Comparison of ENCODE assay signal across 26 mouse cellular contexts in genomic region chr11:95646154-95646490, GRCm38 (mm10). TPM values are rescaled to one million over a fixed set of nuclear protein-coding genes. Genes with fewer than 3 reads are reported as not detected.
A peak's percentile ranks its signal among the peaks of the same experiment; 100 is the strongest.
DNase-seq lines count a peak whose midpoint lies in the region; ATAC-seq and TF ChIP-seq lines count a peak whose summit lies in the region.
"Had no signal": no experiment of that assay in that cellular context is flagged by ENCODE, and none has a peak within 500 bp of the region (broad histone marks: within the 10 kb centered on the region; RNA-seq: fewer than 3 reads in every experiment).

No protein-coding gene starts in this region.

- no peaks in the 10 kb centered on the region for H3K36me3 ChIP-seq in hindbrain, embryonic 10.5 days
- no peaks in the 10 kb centered on the region for H3K36me3 ChIP-seq in hindbrain, embryonic 16.5 days (ENCODE audit: control insufficient read depth, insufficient read depth, low read length)
- no peaks in the 10 kb centered on the region for H3K36me3 ChIP-seq in midbrain, embryonic 10.5 days
- H3K36me3 ChIP-seq in midbrain, postnatal 0 days (ENCODE audit: insufficient read depth, low read length): no peaks in the 10 kb centered on the region
- H3K36me3 ChIP-seq in embryonic facial prominence, embryonic 15.5 days: no peaks in the 10 kb centered on the region
- H3K36me3 ChIP-seq in heart, embryonic 12.5 days: no peaks in the 10 kb centered on the region
- H3K36me3 ChIP-seq: embryonic facial prominence, embryonic 12.5 days; G1E; heart, embryonic 13.5 days; hindbrain, embryonic 13.5 days had no signal

- peaks cover 86% of the 10 kb centered on the region for H3K4me1 ChIP-seq in hindbrain, embryonic 10.5 days (replicated peaks)
- peaks cover 10% of the 10 kb centered on the region for H3K4me1 ChIP-seq in hindbrain, embryonic 16.5 days (ENCODE audit: control insufficient read depth, insufficient read depth, low read depth, low read length)
- peaks cover 74% of the 10 kb centered on the region for H3K4me1 ChIP-seq in midbrain, embryonic 10.5 days
- peaks cover 5% of the 10 kb centered on the region; the same call in 1 of the 2 replicates for H3K4me1 ChIP-seq in midbrain, postnatal 0 days (ENCODE audit: insufficient read depth, low read length)
- H3K4me1 ChIP-seq in embryonic facial prominence, embryonic 15.5 days: peaks cover 58% of the 10 kb centered on the region
- H3K4me1 ChIP-seq in heart, embryonic 12.5 days (replicated peaks): peaks cover 48% of the 10 kb centered on the region

- H3K4me2 ChIP-seq in hindbrain, embryonic 16.5 days (ENCODE audit: low read length): no peak overlapping the region
- no peak overlapping the region for H3K4me2 ChIP-seq in midbrain, postnatal 0 days (ENCODE audit: low read depth, low read length, poor library complexity, severe bottlenecking)
- H3K4me2 ChIP-seq in embryonic facial prominence, embryonic 15.5 days (replicated peaks): no peak overlapping the region
- no peak overlapping the region for H3K4me2 ChIP-seq in heart, embryonic 12.5 days

- H3K4me3 ChIP-seq in hindbrain, embryonic 10.5 days: no peak overlapping the region; the same call in 1 of the 2 replicates
- H3K4me3 ChIP-seq in hindbrain, embryonic 16.5 days (ENCODE audit: low read length): no peak overlapping the region
- H3K4me3 ChIP-seq in midbrain, embryonic 10.5 days: peak overlapping the region; percentile 46; the same call in 1 of the 2 replicates
- H3K4me3 ChIP-seq in midbrain, postnatal 0 days (ENCODE audit: low read depth, low read length): no peak overlapping the region
- H3K4me3 ChIP-seq in embryonic facial prominence, embryonic 15.5 days (replicated peaks): no peak overlapping the region
- no peak overlapping the region for H3K4me3 ChIP-seq in heart, embryonic 12.5 days
- H3K4me3 ChIP-seq: erythroblast, embryonic 14.5 days; gastrocnemius, adult 2 months had no signal

- DNase-seq in hindbrain, embryonic 10.5 days (ENCODE audit: low spot score): no peak
- DNase-seq in midbrain, embryonic 10.5 days (ENCODE audit: low spot score): no peak
- DNase-seq in midbrain, postnatal 0 days (ENCODE audit: low spot score): no peak
- peak; percentile 34 for DNase-seq in MN1 (ENCODE audit: low spot score)
- DNase-seq: B cell, adult 2 months; cerebellum, adult 11 months; cerebellum, adult 2 months; cerebellum, postnatal 10 days; gastrocnemius, adult 2 months; gastrocnemius, postnatal 14 days; heart, adult 18-20 months; heart, postnatal 14 days; heart, postnatal 4 days had no signal

- TF ChIP-seq CTCF in midbrain, postnatal 0 days (IDR thresholded peaks at IDR 0.05): no peak

- no peak for ATAC-seq in hindbrain, embryonic 16.5 days
- ATAC-seq in midbrain, postnatal 0 days (ENCODE audit: low FRiP score): no peak
- ATAC-seq in embryonic facial prominence, embryonic 15.5 days (ENCODE audit: insufficient number of reproducible peaks, low FRiP score, low TSS enrichment, low read depth): no peak
- ATAC-seq in heart, embryonic 12.5 days (ENCODE audit: insufficient number of reproducible peaks, low FRiP score): no peak
- ATAC-seq in granulocyte monocyte progenitor cell, adult 5-6 weeks (replicated peaks; ENCODE audit: poor library complexity, severe bottlenecking): no peak
- ATAC-seq: forebrain, embryonic 14.5 days; intestine, postnatal 0 days had no signal

- H3K9ac ChIP-seq in hindbrain, embryonic 16.5 days (ENCODE audit: low read depth, low read length): no peak overlapping the region
- H3K9ac ChIP-seq in midbrain, postnatal 0 days (replicated peaks; ENCODE audit: low read length, poor library complexity, severe bottlenecking): no peak overlapping the region
- no peak overlapping the region for H3K9ac ChIP-seq in embryonic facial prominence, embryonic 15.5 days
- H3K9ac ChIP-seq in heart, embryonic 12.5 days: no peak overlapping the region
- H3K9ac ChIP-seq: embryonic facial prominence, embryonic 12.5 days; forebrain, postnatal 0 days had no signal

- no peaks in the 10 kb centered on the region for H3K9me3 ChIP-seq in hindbrain, embryonic 10.5 days
- H3K9me3 ChIP-seq in hindbrain, embryonic 16.5 days (ENCODE audit: control insufficient read depth, low read length): no peaks in the 10 kb centered on the region
- H3K9me3 ChIP-seq in midbrain, embryonic 10.5 days (replicated peaks): no peaks in the 10 kb centered on the region
- no peaks in the 10 kb centered on the region for H3K9me3 ChIP-seq in midbrain, postnatal 0 days (ENCODE audit: low read length)
- no peaks in the 10 kb centered on the region for H3K9me3 ChIP-seq in embryonic facial prominence, embryonic 15.5 days (replicated peaks)
- no peaks in the 10 kb centered on the region for H3K9me3 ChIP-seq in heart, embryonic 12.5 days (replicated peaks)
- H3K9me3 ChIP-seq: embryonic facial prominence, embryonic 12.5 days; G1E; heart, embryonic 13.5 days; hindbrain, embryonic 13.5 days had no signal

- peaks cover 88% of the 10 kb centered on the region for H3K27me3 ChIP-seq in hindbrain, embryonic 10.5 days (ENCODE audit: insufficient read depth, poor library complexity, severe bottlenecking)
- H3K27me3 ChIP-seq in hindbrain, embryonic 16.5 days (replicated peaks; ENCODE audit: control insufficient read depth, insufficient read depth, low read length): peaks cover 8% of the 10 kb centered on the region
- H3K27me3 ChIP-seq in midbrain, embryonic 10.5 days (ENCODE audit: low read depth, poor library complexity, severe bottlenecking): peaks cover 97% of the 10 kb centered on the region
- H3K27me3 ChIP-seq in midbrain, postnatal 0 days (ENCODE audit: insufficient read depth, low read length): peaks cover 31% of the 10 kb centered on the region
- H3K27me3 ChIP-seq in embryonic facial prominence, embryonic 15.5 days: peaks cover 44% of the 10 kb centered on the region
- H3K27me3 ChIP-seq in heart, embryonic 12.5 days (replicated peaks): peaks cover 85% of the 10 kb centered on the region

- peak overlapping the region; percentile 78 for H3K27ac ChIP-seq in hindbrain, embryonic 10.5 days
- H3K27ac ChIP-seq in hindbrain, embryonic 16.5 days (ENCODE audit: low read depth, low read length): no peak overlapping the region
- peak overlapping the region; percentile 81 for H3K27ac ChIP-seq in midbrain, embryonic 10.5 days (replicated peaks)
- H3K27ac ChIP-seq in midbrain, postnatal 0 days (ENCODE audit: low read depth, low read length): no peak overlapping the region
- 0 out of 2 replicates have a peak overlapping the region, but pooled peaks have one; percentile 28 for H3K27ac ChIP-seq in embryonic facial prominence, embryonic 15.5 days (replicated peaks)
- no peak overlapping the region for H3K27ac ChIP-seq in heart, embryonic 12.5 days (ENCODE audit: poor library complexity, severe bottlenecking)
- H3K27ac ChIP-seq: gastrocnemius, adult 2 months; heart, embryonic 13.5 days; hindbrain, embryonic 13.5 days had no signal

- WGBS in hindbrain, embryonic 10.5 days: 47% methylated on average over 3 of the region's 3 CpGs
- WGBS in hindbrain, embryonic 16.5 days: 46% methylated on average over 3 of the region's 3 CpGs
- 39% methylated on average over 3 of the region's 3 CpGs for WGBS in midbrain, embryonic 10.5 days
- 43% methylated on average over 3 of the region's 3 CpGs for WGBS in midbrain, postnatal 0 days
- WGBS in embryonic facial prominence, embryonic 15.5 days: 60% methylated on average over 3 of the region's 3 CpGs
- WGBS in heart, embryonic 12.5 days: 54% methylated on average over 3 of the region's 3 CpGs

RNA-seq across cellular contexts. Expression of gene Phb, which starts 20.6 kb away (rescaled TPM):
- 222 and 248 TPM in 2 replicates for polyA plus RNA-seq in hindbrain, embryonic 10.5 days (2016; fragmentation: Nextera tagmentation; extraction: Ambion mirVana)
- polyA plus RNA-seq in hindbrain, embryonic 16.5 days (2015; fragmentation: Nextera tagmentation; extraction: Ambion mirVana): 189 and 198 TPM in 2 replicates
- 227 and 251 TPM in 2 replicates for polyA plus RNA-seq in midbrain, embryonic 10.5 days (2016; fragmentation: Nextera tagmentation; extraction: Ambion mirVana)
- 132 and 137 TPM in 2 replicates for total RNA-seq in midbrain, postnatal 0 days (2014; rRNA removed)
- 207 and 222 TPM in 2 replicates for polyA plus RNA-seq in midbrain, postnatal 0 days (2015; fragmentation: Nextera tagmentation; extraction: Ambion mirVana)
- polyA plus RNA-seq in embryonic facial prominence, embryonic 15.5 days (2015; fragmentation: Nextera tagmentation; extraction: Ambion mirVana): 162 and 186 TPM in 2 replicates
- polyA plus RNA-seq in heart, embryonic 12.5 days (2016; fragmentation: Nextera tagmentation; extraction: Ambion mirVana): 260 and 286 TPM in 2 replicates
- total RNA-seq in granulocyte monocyte progenitor cell, adult 5-6 weeks (2014; fragmentation: Nextera tagmentation): 98.4 and 108 TPM in 2 replicates
- total RNA-seq in granulocyte monocyte progenitor cell, adult 5-6 weeks (2017): 158 and 163 TPM in 2 replicates

RNA-seq across cellular contexts. Expression of gene Ngfr, which starts 58.6 kb away (rescaled TPM):
- polyA plus RNA-seq in hindbrain, embryonic 10.5 days (2016; fragmentation: Nextera tagmentation; extraction: Ambion mirVana): 28.7 and 51.6 TPM in 2 replicates
- polyA plus RNA-seq in hindbrain, embryonic 16.5 days (2015; fragmentation: Nextera tagmentation; extraction: Ambion mirVana): 41.7 and 59.8 TPM in 2 replicates
- 17.9 and 22.5 TPM in 2 replicates for polyA plus RNA-seq in midbrain, embryonic 10.5 days (2016; fragmentation: Nextera tagmentation; extraction: Ambion mirVana)
- total RNA-seq in midbrain, postnatal 0 days (2014; rRNA removed): 11.1 and 16.9 TPM in 2 replicates
- polyA plus RNA-seq in midbrain, postnatal 0 days (2015; fragmentation: Nextera tagmentation; extraction: Ambion mirVana): 5.1 and 5.2 TPM in 2 replicates
- 48.1 and 48.8 TPM in 2 replicates for polyA plus RNA-seq in embryonic facial prominence, embryonic 15.5 days (2015; fragmentation: Nextera tagmentation; extraction: Ambion mirVana)
- polyA plus RNA-seq in heart, embryonic 12.5 days (2016; fragmentation: Nextera tagmentation; extraction: Ambion mirVana): 3.9 and 5.0 TPM in 2 replicates
- total RNA-seq in granulocyte monocyte progenitor cell, adult 5-6 weeks (2014; fragmentation: Nextera tagmentation): not detected in 2 replicates
- not detected in 2 replicates for total RNA-seq in granulocyte monocyte progenitor cell, adult 5-6 weeks (2017)
- total RNA-seq: CH12.LX had no signal
- polyA plus RNA-seq: G1E had no signal

Comparison
In these comparisons a context has a peak if more than half of its experiments do, and no peak if none do; other contexts are left out.
1. H3K27ac ChIP-seq: peak in hindbrain, embryonic 10.5 days (single experiment), midbrain, embryonic 10.5 days (single experiment) and embryonic facial prominence, embryonic 15.5 days (single experiment); none in hindbrain, embryonic 16.5 days (single experiment), midbrain, postnatal 0 days (single experiment) and heart, embryonic 12.5 days (single experiment).